Mouse (Mus musculus) bone marrow macrophage, adult 2 months (primary cell): ENCODE measurements at regions not wholly inside any gene's neighbourhood (a gene's known extent, or its start where the extent isn't known, plus 50 kb on each side); places are given as distances from the start of the nearest gene placed in this dataset.

Experiments used
- H3K27ac ChIP-seq: 2 replicates; pipeline ENCODE4 v1.5.1; 2012; ENCODE audit warnings: low read depth, low read length; ENCODE audit not compliant: insufficient read depth
- H3K4me1 ChIP-seq: 2 replicates; pipeline ENCODE4 v1.6.1; 2012; ENCODE audit warnings: low read length; ENCODE audit not compliant: control insufficient read depth, insufficient read depth
- H3K4me3 ChIP-seq: 2 replicates; pipeline ENCODE4 v1.5.1; 2012; ENCODE audit warnings: mild to moderate bottlenecking, low read length, moderate library complexity; ENCODE audit not compliant: insufficient read depth
- CTCF ChIP-seq: IDR thresholded peaks from 2 replicates; pipeline ENCODE4 v1.5.1; 2012; ENCODE audit warnings: low read depth, mild to moderate bottlenecking, low read length, moderate library complexity
- POLR2A ChIP-seq: IDR thresholded peaks from 2 replicates; pipeline ENCODE4 v1.6.1; 2012; ENCODE audit warnings: mild to moderate bottlenecking, low read depth, low read length, borderline replicate concordance

DNA sequence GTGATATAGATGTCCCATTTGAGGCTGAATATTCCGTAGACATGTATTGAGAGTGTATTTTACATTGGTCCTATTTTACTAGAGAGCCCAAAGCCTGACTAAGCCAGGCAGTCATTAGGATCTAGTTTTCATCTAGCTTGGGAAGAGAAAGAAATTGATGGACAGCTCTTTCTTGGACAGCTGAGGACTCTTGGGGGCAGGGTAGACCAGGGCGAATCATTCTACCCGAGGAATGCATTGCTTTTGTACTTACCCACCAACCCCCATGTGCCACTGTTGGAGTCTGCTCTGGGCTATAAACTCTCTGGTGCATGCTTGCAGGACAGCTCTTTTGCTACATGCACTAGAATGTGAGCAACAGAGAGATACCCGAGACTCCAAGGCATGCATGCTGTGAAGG lies 294.3 kb upstream of the Zfp507 start:
- H3K27ac ChIP-seq, result no peak overlapping the region
- TF ChIP-seq POLR2A (no peak), CTCF (no peak)

DNA sequence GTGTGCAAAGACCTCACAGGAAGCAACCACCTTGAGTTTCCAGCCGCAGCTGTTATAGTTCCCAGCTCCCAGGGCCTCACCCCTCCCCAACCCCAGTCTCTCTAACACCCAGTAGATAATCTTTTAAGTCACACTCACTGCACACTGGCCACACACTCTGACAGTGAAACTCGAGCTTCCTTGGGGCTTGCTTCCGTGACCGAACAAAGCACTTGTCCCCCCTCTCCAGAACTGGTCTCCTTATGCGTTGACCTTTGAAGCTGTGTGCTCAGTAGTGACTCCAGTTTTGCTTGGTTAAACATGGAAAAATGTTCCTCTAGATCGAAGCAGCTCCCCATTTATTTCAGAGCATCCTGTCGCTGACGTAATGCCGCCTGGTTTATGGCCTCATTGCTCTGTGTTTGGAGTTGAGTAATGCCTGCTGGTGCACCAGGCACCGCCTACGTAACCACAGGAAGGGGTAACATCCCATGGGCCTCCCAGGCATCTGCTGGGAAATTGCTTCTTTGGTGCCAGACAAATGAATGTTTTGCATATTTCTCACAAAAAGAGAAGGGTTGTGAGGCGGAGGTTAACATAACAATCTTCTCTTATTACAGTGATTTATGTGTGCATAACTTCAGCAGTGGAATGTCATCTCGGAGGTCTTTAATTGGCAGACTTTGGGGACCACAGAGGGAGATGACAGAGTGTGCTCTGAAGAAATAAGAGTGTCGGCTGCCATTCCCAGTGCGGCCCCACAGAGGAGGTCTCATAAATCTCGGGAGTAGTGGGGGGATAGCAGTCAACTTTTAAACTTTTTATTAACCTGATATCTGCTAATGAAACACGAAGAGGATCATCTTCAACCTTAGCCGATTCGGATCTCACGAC lies 292.7 kb upstream of the Zfp507 start:
- H3K27ac ChIP-seq, result no peak overlapping the region
- TF ChIP-seq POLR2A (no peak), CTCF (no peak)
- H3K4me1 ChIP-seq, result no peaks in the 10 kb centered on the region

More for the DNA sequence above, 294.3 kb upstream of the Zfp507 start:
- Histone ChIP-seq H3K4me1 (no peaks in the 10 kb centered on the region), H3K4me3 (no peak overlapping the region)

DNA sequence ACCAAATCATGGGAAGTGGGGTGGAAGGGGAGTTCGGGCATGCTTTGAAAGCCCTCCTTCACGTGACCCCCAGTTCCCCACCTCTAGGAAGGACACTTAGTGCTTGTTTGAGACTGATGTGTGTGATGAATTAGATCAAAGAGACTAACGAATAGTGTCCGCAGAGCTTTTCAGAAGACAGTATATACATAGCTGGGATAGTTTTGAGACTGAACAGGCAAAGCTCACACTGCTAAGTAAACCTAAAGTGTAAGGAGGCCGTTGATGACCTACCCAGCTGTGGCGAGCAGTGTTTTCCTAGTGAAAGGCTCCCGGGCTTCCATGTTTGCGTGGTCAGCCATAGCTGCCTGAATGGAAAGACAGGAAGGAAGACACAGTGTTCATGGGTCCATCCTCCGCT lies 288.3 kb upstream of the Zfp507 start:
- Histone ChIP-seq H3K4me1 (no peaks in the 10 kb centered on the region), H3K27ac (no peak overlapping the region), H3K4me3 (no peak overlapping the region)
- no peak for TF ChIP-seq CTCF
- no peak for TF ChIP-seq POLR2A

More for the DNA sequence above, 292.7 kb upstream of the Zfp507 start:
- H3K4me3 ChIP-seq, result no peak overlapping the region

DNA sequence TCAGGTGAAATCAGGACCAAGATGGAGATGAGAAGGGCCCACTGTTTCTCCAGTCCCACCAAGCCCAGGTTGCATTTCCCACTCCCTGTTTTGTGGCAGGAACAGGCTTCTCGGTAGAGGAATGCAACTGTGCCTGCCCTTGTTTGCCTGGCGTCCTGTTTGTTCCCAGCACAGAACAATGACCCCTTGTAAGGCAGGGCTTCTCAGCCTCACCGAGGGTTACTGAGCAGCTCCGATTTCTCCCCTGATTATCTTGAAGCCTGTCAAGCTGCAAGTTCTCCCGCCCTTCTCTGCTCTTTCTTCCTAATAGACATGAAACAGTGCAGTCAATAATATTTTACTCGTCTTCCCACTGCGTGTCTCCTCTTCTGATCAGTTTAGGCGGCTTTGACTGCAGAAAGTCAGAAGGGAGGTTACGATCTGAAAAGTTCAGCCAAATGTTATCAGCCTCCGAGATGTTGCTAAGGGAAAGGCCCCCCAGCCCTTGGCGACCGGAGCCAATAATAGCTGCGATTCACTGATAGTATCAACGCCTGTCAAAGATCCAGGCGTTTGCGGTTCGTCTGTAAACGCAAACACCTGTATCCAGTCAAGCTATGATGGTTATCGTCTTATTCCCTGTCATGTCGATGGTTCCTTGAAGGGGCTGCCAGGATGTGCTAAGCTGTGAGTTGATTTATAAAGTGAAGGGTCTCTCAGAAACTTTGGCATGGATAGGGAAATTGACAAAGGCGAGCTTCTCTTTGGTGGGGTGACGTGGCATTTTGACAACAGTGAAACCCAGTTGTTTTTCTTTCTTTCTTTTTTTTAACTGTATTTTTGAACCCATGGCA lies 287.7 kb upstream of the Zfp507 start:
- Histone ChIP-seq H3K4me1 (no peaks in the 10 kb centered on the region), H3K27ac (no peak overlapping the region), H3K4me3 (no peak overlapping the region)
- TF ChIP-seq CTCF, result no peak

DNA sequence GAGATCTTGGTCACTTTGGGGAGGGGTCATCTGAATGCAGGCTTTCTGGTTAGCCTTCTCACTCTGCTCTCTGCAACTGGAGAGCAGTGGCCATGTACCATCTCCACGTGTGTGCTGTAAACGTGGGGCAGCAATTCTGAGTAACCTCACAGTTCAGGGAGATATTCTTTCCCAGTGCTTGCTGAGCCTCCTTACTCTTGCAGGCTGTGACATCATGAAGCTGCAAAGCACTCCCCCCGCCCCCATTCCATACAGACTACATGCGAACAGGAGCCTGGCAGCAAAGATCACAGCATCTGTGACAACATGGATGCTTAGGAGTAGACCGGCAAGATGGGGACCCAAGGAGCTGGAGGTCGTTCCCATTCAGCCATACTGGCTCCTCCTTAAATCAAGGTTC lies 284.8 kb upstream of the Zfp507 start:
- Histone ChIP-seq H3K27ac (no peak overlapping the region), H3K4me3 (no peak overlapping the region), H3K4me1 (no peaks in the 10 kb centered on the region)
- TF ChIP-seq POLR2A, result no peak
- TF ChIP-seq CTCF, result no peak

DNA sequence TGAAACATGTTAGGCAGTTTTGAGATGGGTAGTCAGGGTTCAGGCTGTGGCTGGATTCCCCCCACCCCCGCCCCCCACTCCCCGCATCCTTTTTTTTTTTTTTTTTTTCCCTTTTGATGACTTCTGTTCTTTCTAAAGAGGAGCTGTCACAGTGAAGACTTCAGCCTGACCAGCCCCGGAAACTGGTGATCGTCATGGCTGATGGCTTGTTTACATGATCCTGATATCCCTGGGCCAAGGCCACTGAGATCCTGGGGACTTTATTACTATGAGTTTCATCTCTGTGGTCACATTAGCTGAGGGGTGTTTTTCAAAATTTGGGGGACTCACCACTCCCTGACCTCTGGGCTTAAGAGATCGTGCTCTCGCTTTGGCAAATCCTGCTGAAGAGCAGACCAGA lies 275.9 kb upstream of the Zfp507 start:
- Histone ChIP-seq H3K4me1 (no peaks in the 10 kb centered on the region), H3K27ac (no peak overlapping the region), H3K4me3 (no peak overlapping the region)
- no peak for TF ChIP-seq POLR2A
- no peak for TF ChIP-seq CTCF

DNA sequence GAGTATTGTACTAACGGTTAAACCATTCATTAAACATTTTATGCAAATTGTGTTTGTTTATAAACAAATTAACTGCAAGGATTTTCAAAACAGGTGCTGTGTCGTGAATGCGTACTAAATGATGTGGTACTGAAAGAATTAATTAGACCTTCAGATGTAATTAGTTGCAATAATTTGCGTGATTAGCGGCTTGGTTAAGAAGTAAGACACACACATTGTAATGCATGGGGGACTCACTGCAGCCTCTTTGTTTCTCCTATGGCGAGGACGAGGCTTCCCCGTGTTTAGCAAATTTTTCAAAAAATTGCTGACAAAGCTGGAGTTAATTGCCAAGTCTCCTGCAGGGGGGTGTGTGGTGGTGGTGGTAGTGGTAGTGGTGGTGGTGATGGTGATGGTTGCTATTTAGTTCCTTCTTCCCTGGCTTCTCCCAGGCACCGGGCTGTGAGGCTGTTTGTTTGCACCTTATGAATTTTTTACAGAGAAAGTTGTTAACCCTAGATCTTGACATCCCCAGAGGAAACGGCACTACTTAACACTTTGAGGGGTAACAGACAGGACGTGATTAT lies 275.4 kb upstream of the Zfp507 start:
- TF ChIP-seq CTCF (no peak), POLR2A (no peak)
- H3K4me3 ChIP-seq, result no peak overlapping the region
- H3K4me1 ChIP-seq, result no peaks in the 10 kb centered on the region
- H3K27ac ChIP-seq, result no peak overlapping the region

DNA sequence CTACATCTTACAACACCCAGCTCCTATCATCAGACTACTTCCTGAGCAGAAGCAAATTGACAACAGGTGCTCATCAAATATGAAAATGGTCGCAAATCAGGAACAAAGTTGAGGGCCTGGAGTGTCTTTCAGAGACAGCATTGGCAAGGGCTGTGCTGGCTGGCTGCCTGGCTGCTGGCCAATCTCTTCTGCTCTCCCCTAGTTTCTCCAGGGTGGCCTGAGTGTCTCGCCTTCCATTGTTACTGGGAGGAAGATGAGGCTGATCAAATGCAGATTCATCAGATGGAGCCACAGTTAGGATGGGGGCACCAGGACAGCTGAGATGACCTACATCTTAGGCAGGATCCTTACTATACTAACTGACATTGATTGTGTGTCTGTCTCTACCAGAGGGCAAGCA lies 274.5 kb upstream of the Zfp507 start:
- H3K4me1 ChIP-seq, result no peaks in the 10 kb centered on the region
- no peak overlapping the region for H3K4me3 ChIP-seq
- no peak overlapping the region for H3K27ac ChIP-seq
- no peak for TF ChIP-seq POLR2A
- no peak for TF ChIP-seq CTCF

DNA sequence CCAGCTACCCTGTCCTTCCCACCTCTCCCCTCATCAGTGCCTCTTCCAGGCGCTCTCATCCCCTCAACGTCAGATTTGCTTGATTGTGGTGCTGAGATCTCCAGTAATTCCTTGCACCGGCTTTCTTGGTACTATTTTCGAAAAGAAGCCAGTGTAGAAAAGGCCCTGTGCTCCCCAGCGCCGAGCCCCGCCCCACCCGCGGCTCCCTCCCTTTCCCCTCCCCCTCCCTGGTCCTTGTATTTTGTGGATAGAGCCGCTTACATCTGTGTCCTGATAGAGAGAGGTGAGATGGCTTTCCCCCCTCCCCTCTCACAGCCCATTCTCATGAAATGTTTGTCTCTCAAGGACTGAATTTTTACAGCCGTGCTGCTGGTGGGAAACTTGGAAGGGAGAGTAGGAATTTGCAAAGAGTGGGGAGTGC lies 273.2 kb upstream of the Zfp507 start:
- Histone ChIP-seq H3K4me3 (no peak overlapping the region), H3K27ac (no peak overlapping the region), H3K4me1 (no peaks in the 10 kb centered on the region)
- TF ChIP-seq CTCF, result no peak
- no peak for TF ChIP-seq POLR2A

DNA sequence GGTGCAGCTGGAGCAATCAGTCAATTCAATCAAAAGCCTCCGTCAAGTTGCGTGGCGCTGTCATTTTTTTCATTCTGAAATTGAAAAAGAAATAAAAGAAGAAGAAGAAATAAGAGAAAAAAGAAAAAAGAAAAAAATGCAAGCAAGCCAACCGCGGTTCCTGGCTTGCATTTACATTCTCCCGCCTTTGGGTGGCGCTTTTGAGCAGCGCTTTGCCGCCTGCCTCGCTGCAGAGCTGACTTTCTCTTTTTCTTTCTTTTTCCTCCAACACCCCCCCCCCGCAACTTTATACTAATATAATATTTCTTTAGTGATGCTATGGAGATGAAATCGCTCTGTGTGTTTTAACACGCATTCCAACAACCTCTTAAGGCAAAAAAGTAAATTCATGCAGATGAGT lies 269.0 kb upstream of the Zfp507 start:
- no peaks in the 10 kb centered on the region for H3K4me1 ChIP-seq
- H3K27ac ChIP-seq, result no peak overlapping the region
- H3K4me3 ChIP-seq, result no peak overlapping the region
- TF ChIP-seq POLR2A (no peak), CTCF (no peak)
